Mouse (Mus musculus) liver, postnatal 0 days (tissue): Measurements from ENCODE around the gene Pank1. TPM values are rescaled to one million over a fixed set of nuclear protein-coding genes. Genes with fewer than 3 reads are reported as not detected.
A peak's percentile ranks its signal among the peaks of the same experiment; 100 is the strongest.

Experiments used
- ATAC-seq: fragments of 200-750 bp; cut with Nextera tagmentation; 2 replicates; pipeline ENCODE4 v1.8.0; 2017; ENCODE audit warnings: mild to moderate bottlenecking, moderate library complexity
- DNase-seq: peaks from one replicate; pipeline ENCODE4 v3.0.0-alpha.2; 2016
- H3K27ac ChIP-seq: fragments of 300-500 bp; sonication (generic); 2 replicates; pipeline ENCODE4 v1.5.1; 2014; ENCODE audit warnings: antibody characterized with exemption, moderate library complexity, mild to moderate bottlenecking, low read depth
- H3K27me3 ChIP-seq: fragments of 300-500 bp; sonication (generic); 2 replicates; pipeline ENCODE4 v1.6.1; 2014; ENCODE audit warnings: low read length, control low read depth, mixed read lengths; ENCODE audit not compliant: insufficient read depth
- H3K36me3 ChIP-seq: fragments of 300-500 bp; sonication (generic); replicated peaks from 2 replicates; pipeline ENCODE4 v1.6.1; 2014; ENCODE audit warnings: mild to moderate bottlenecking, control low read depth, low read length, moderate library complexity, mixed read lengths; ENCODE audit not compliant: insufficient read depth
- H3K4me1 ChIP-seq: fragments of 300-500 bp; sonication (generic); 2 replicates; pipeline ENCODE4 v1.6.1; 2014; ENCODE audit warnings: antibody characterized with exemption, mild to moderate bottlenecking, control low read depth; ENCODE audit not compliant: insufficient read depth
- H3K4me2 ChIP-seq: fragments of 300-500 bp; sonication (generic); 2 replicates; pipeline ENCODE4 v1.6.1; 2014; ENCODE audit warnings: low read depth, mild to moderate bottlenecking, low read length, moderate library complexity, mixed read lengths
- H3K4me3 ChIP-seq: fragments of 300-500 bp; sonication (generic); 2 replicates; pipeline ENCODE4 v1.5.1; 2014; ENCODE audit warnings: low read depth, low read length
- H3K9ac ChIP-seq: fragments of 300-500 bp; sonication (generic); replicated peaks from 2 replicates; pipeline ENCODE4 v1.6.1; 2014; ENCODE audit warnings: mild to moderate bottlenecking, moderate library complexity
- H3K9me3 ChIP-seq: fragments of 300-500 bp; sonication (generic); 2 replicates; pipeline ENCODE4 v1.6.1; 2016; ENCODE audit warnings: mild to moderate bottlenecking, control low read depth, low read length, mixed read lengths
- CTCF ChIP-seq: sonication (generic); IDR thresholded peaks from 2 replicates; pipeline ENCODE4 v1.5.1; 2016; ENCODE audit warnings: antibody characterized with exemption, low read depth
- EP300 ChIP-seq: IDR thresholded peaks from 2 replicates; pipeline ENCODE4 v1.6.1; 2016; ENCODE audit warnings: antibody characterized with exemption, low read depth, mild to moderate bottlenecking
- WGBS: fragments of 180-500 bp; shearing (Covaris S2); extraction: QIAGEN DNeasy Blood & Tissue Kit; methylation state at CpG from one replicate; pipeline ENCODE4 v1.1.7; 2014; ENCODE audit not compliant: insufficient replicate concordance; 5-methylcytosine and 5-hydroxymethylcytosine counted together
- polyA plus RNA-seq: library from polyadenylated mRNA; unstranded; fragments of >200 nt; fragmentation: Nextera tagmentation; extraction: Ambion mirVana; gene quantifications from 2 replicates; pipeline ENCODE4 v1.2.1, GENCODE M21; 2015

Gene Pank1
- polyA plus RNA-seq, 1 experiment from 2014 or later, result 44.5 TPM

DNA sequence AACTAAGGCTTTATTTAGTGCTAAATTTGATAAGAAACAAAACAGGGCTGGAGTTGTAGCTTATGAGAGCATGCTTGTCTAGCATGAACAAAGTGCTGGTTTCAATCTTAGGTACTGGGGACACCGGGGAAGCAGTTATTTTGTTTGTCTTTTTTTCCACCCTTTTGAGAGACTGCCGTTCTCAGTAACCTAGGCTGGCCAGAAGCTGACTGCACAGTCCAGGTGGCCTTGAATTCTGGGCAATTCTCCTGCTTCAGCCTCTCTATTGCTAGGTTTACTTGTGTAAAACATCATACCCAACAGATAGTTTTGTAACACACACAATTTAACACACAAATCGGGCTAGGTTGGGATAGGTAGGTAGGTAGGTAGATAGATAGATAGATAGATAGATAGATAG lies 9.9 kb downstream of the Pank1 start:
- H3K27me3 ChIP-seq, result no peaks in the 10 kb centered on the region
- H3K9ac ChIP-seq, result no peak overlapping the region
- no peak for TF ChIP-seq CTCF
- no peak for TF ChIP-seq EP300
- H3K36me3 ChIP-seq, result no peaks in the 10 kb centered on the region
- H3K4me2 ChIP-seq, result no peak overlapping the region
- no peak overlapping the region for H3K27ac ChIP-seq
- WGBS, result 60% methylated on average over 3 of the region's 3 CpGs
- DNase-seq (no peak), ATAC-seq (no peak)
- H3K4me3 ChIP-seq, result no peak overlapping the region
- H3K4me1 ChIP-seq, result peaks cover 5% of the 10 kb centered on the region; the same call in 1 of the 2 replicates
- no peaks in the 10 kb centered on the region for H3K9me3 ChIP-seq

DNA sequence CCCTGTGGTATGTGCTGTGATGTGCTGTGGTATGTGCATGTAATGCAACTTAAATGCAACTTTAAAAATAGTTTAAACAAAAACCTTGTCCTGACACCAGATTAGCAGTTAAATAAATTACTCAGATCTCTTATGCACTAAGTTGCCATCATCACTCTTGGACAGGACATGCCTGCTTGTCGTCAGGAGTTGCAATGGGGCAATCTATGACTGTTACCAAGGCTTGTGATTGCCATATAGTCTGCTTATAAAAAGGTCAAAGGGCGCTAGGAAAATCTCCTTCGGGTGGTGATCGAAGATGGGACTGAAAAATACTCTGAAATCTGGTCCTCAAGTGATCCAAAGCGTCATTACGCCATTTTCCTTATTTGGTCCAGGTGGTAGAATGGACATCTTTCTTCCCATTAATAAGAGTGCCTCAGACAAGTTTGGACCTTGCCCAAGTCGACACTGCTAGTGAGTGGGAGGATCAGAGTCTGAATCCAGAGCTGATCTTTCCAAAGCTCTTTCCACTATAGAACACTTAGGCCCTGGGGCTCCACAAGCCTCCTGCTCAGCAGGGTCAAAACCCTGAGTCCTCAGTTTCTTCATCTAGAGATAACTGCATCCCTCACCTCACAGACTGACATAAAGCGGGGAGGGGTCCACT lies 11.0 kb downstream of the Pank1 start:
- WGBS, result 81% methylated on average over 8 of the region's 8 CpGs
- Histone ChIP-seq H3K9me3 (no peaks in the 10 kb centered on the region), H3K27ac (no peak overlapping the region), H3K9ac (no peak overlapping the region), H3K27me3 (no peaks in the 10 kb centered on the region), H3K36me3 (no peaks in the 10 kb centered on the region), H3K4me2 (no peak overlapping the region), H3K4me1 (peaks cover 5% of the 10 kb centered on the region; the same call in 1 of the 2 replicates), H3K4me3 (no peak overlapping the region)
- DNase-seq, result no peak
- no peak for ATAC-seq
- no peak for TF ChIP-seq EP300
- TF ChIP-seq CTCF, result no peak

DNA sequence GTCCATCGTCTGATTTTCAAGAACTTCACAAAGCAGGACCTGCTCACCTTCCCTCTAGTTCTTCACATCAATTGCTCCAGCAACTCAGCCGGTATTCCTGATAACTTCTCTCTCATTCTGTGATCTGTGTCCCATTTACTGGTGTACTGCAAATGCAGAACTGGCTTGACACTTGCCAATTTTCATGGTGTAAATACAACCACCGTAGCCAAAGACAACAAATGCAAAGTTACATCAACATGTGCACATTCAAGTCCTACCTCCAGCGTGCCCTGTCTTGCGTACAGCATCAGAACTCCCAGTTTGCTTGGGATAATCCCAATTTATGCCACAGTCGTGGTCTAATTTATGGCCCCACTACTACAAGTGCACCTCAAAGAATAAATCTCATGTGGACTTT lies 15.5 kb downstream of the Pank1 start:
- DNase-seq (no peak), ATAC-seq (no peak)
- Histone ChIP-seq H3K4me1 (peaks cover 9% of the 10 kb centered on the region; the same call in 1 of the 2 replicates), H3K36me3 (no peaks in the 10 kb centered on the region), H3K27ac (no peak overlapping the region), H3K9me3 (no peaks in the 10 kb centered on the region), H3K4me2 (no peak overlapping the region), H3K4me3 (no peak overlapping the region), H3K9ac (no peak overlapping the region), H3K27me3 (no peaks in the 10 kb centered on the region)
- TF ChIP-seq CTCF, result no peak
- no peak for TF ChIP-seq EP300
- 69% methylated on average over 6 of the region's 6 CpGs for WGBS

DNA sequence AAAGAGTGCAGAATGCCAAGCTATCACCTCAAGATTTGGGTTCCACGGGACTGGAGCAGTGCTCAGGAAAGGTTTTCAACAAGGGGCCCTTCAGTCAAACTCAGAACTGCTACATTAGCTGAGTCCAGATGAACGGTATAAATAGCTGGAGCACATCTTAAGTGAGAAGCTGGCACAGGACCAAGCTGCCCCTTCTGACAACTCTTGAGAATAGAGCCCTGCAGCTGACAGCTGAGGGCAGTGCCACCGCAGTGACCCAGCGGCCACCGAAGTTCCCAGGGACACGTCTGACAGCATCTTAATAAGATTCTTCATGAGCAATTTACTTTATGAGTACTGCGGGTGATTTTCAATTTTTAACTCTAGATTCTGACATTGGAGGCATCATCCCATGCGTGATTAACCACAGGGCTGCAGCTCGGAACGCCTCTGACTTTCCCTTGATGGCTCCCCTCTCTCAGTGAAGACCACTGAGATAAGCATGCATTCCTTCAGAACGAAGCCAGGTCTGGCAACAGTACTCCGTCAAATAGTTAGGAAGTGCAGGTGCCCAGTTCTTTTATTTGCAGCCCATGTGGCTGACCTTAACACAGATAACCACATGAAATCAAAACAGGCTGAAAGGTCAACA lies 23.1 kb downstream of the Pank1 start:
- H3K27ac ChIP-seq, result no peak overlapping the region
- TF ChIP-seq EP300 (no peak), CTCF (no peak)
- WGBS, result 67% methylated on average over 12 of the region's 12 CpGs
- H3K27me3 ChIP-seq, result no peaks in the 10 kb centered on the region
- no peaks in the 10 kb centered on the region for H3K36me3 ChIP-seq
- ATAC-seq, result no peak
- H3K9ac ChIP-seq, result no peak overlapping the region
- H3K4me2 ChIP-seq, result no peak overlapping the region
- DNase-seq, result no peak
- H3K4me3 ChIP-seq, result no peak overlapping the region
- 0 out of 2 replicates have a peak, but pooled peaks cover 9% of the 10 kb centered on the region for H3K4me1 ChIP-seq
- H3K9me3 ChIP-seq, result no peaks in the 10 kb centered on the region

DNA sequence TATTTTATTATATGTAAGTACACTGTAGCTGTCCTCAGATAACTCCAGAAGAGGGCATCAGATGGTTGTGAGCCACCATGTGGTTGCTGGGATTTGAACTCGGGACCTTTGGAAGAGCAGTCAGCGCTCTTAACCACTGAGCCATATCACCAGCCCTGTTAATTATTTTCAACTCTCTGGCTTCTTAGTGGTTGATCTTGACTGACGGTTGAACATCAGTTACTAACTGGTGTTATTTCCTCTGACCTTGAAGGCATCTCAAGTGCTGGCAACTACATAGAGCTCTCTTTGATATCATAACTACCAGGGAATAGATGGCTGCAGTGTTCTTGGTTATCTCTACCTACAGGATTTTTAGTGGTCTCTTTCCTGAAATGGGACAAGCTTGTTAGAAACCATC lies 28.1 kb downstream of the Pank1 start:
- TF ChIP-seq CTCF, result no peak
- Histone ChIP-seq H3K36me3 (no peaks in the 10 kb centered on the region), H3K4me1 (peaks cover 7% of the 10 kb centered on the region), H3K9ac (no peak overlapping the region), H3K27ac (no peak overlapping the region), H3K9me3 (no peaks in the 10 kb centered on the region), H3K27me3 (no peaks in the 10 kb centered on the region), H3K4me2 (no peak overlapping the region), H3K4me3 (no peak overlapping the region)
- DNase-seq (no peak), ATAC-seq (no peak)
- 80% methylated on average over 3 of the region's 3 CpGs for WGBS

DNA sequence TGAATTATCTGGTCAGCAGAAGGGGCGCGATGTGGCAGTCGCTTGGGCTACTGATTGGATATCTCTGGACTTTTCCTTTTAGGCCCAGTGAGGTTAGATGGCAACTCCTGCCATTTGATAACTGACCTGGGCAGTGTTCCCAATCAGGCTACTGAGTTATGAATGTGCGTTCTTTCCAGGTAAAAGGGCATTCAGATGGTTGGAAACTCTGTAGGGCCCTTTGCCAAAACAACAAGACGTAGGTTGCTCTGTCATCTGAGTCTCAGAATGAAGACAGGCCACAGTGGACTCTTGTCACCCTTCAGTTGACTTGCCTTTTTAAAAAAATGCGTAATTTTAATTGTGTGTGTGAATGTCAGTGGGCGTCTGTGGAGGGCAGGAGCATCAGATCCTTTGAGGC lies 29.8 kb downstream of the Pank1 start:
- Histone ChIP-seq H3K4me1 (peaks cover 20% of the 10 kb centered on the region), H3K9ac (no peak overlapping the region), H3K27ac (peak overlapping the region; percentile 34), H3K27me3 (no peaks in the 10 kb centered on the region), H3K4me2 (no peak overlapping the region), H3K36me3 (no peaks in the 10 kb centered on the region), H3K9me3 (no peaks in the 10 kb centered on the region), H3K4me3 (no peak overlapping the region)
- DNase-seq (no peak), ATAC-seq (peak; percentile 41)
- TF ChIP-seq CTCF (no peak), EP300 (no peak)
- 78% methylated on average over 7 of the region's 7 CpGs for WGBS
